In genomic region chr9:109000726-109001125, GRCm38 (mm10) we compare ENCODE assay signal across 9 mouse cellular contexts. TPM values are rescaled to one million over a fixed set of nuclear protein-coding genes. Genes with fewer than 3 reads are reported as not detected.
DNase-seq lines count a peak whose midpoint lies in the region; TF ChIP-seq lines count a peak whose summit lies in the region.
"Had no signal": no experiment of that assay in that cellular context is flagged by ENCODE, and none has a peak within 500 bp of the region (broad histone marks: within the 10 kb centered on the region; RNA-seq: fewer than 3 reads in every experiment).

No protein-coding gene starts in this region.

- peaks cover 32% of the 10 kb centered on the region for H3K4me1 ChIP-seq in small intestine, adult 2 months (ENCODE audit: control insufficient read depth, insufficient read depth, insufficient read length, low read length)

- peaks cover 31% of the 10 kb centered on the region for H3K36me3 ChIP-seq in small intestine, adult 2 months (ENCODE audit: control insufficient read depth, insufficient read depth, low read length)

- no peaks in the 10 kb centered on the region for H3K27me3 ChIP-seq in small intestine, adult 2 months (ENCODE audit: control insufficient read depth, insufficient read depth, low read length)
- H3K27me3 ChIP-seq: megakaryocyte, embryonic 14.5 days had no signal

- DNase-seq in layer of hippocampus, adult 2 months (ENCODE audit: low spot score in 2 of 2), result peak in 1 of 2 experiments; percentile 68
- DNase-seq in layer of hippocampus, adult 9-11 months, result no peak
- DNase-seq in adrenal gland, postnatal 14 days, result peak; percentile 83
- DNase-seq in embryo, embryonic 9.5 days (ENCODE audit: extremely low spot score), result peak; percentile 52
- DNase-seq in heart, postnatal 14 days, result peak; percentile 66 to 76
- DNase-seq in kidney, postnatal 36 days, result peak; percentile 72 to 85
- DNase-seq in lung, postnatal 4 days, result peak; percentile 63 to 73

- WGBS in small intestine, adult 2 months, result 10% methylated on average over 3 of the region's 3 CpGs

- H3K4me3 ChIP-seq in layer of hippocampus, adult 2 months, result no peak overlapping the region
- no peak overlapping the region for H3K4me3 ChIP-seq in small intestine, adult 2 months (ENCODE audit: low read depth, low read length)
- H3K4me3 ChIP-seq: megakaryocyte, embryonic 14.5 days had no signal

- peak; percentile 99 for TF ChIP-seq CTCF in layer of hippocampus, adult 2 months (conservative IDR thresholded peaks at IDR 0.05)
- TF ChIP-seq CTCF in small intestine, adult 2 months (IDR thresholded peaks at IDR 0.05; ENCODE audit: extremely low read depth, insufficient read length, insufficient replicate concordance, low read depth, low read length), result peak; percentile 98; the same call in 1 of the 2 replicates

- TF ChIP-seq POLR2A in small intestine, adult 2 months (IDR thresholded peaks at IDR 0.05; ENCODE audit: low read depth, low read length), result no peak; the same call in 1 of the 2 replicates

- intact Hi-C loops in heart, postnatal 14 days (cut with DNase I), result loop anchor here (1.0 to 10.0 kb wide), 3 partner anchors 59 to 864 kb away; partner anchors contain the start of gene Trex1

- no peak overlapping the region for H3K27ac ChIP-seq in layer of hippocampus, adult 2 months
- no peak overlapping the region for H3K27ac ChIP-seq in small intestine, adult 2 months (ENCODE audit: insufficient read depth, low read depth, low read length)

RNA-seq across cellular contexts. Expression of gene Pfkfb4, which starts 9.1 kb away (rescaled TPM):
- total RNA-seq in layer of hippocampus, adult 2 months (2021), result 10 to 100 TPM; 10.9 to 11.8 TPM
- total RNA-seq in adrenal gland, postnatal 14 days (2021), result 5.0 and 5.7 TPM in 2 replicates
- total RNA-seq in heart, postnatal 14 days (2021), result 1 to 10 TPM; 1.9 to 3.2 TPM
- 53.2 and 121 TPM in 2 replicates for polyA plus RNA-seq in small intestine, adult 2 months (2012; rRNA removed)

RNA-seq across cellular contexts. Expression of gene Ucn2, which starts 14.9 kb away (rescaled TPM):
- total RNA-seq in layer of hippocampus, adult 2 months (2021), result not detected
- 0.53 and 0.89 TPM in 2 replicates for total RNA-seq in adrenal gland, postnatal 14 days (2021)
- under 1 TPM in 1 of 2 experiments, not detected in 1; 0.20 TPM for total RNA-seq in heart, postnatal 14 days (2021)
- 0.23 and 0.56 TPM in 2 replicates for polyA plus RNA-seq in small intestine, adult 2 months (2012; rRNA removed)

RNA-seq across cellular contexts. Expression of gene Shisa5, which starts 37.6 kb away (rescaled TPM):
- 10 to 100 TPM; 56.5 to 58.4 TPM for total RNA-seq in layer of hippocampus, adult 2 months (2021)
- 95.6 and 167 TPM in 2 replicates for total RNA-seq in adrenal gland, postnatal 14 days (2021)
- total RNA-seq in heart, postnatal 14 days (2021), result 10 to 100 TPM; 49.5 to 50.0 TPM
- polyA plus RNA-seq in small intestine, adult 2 months (2012; rRNA removed), result 406 and 675 TPM in 2 replicates

RNA-seq across cellular contexts. Expression of gene Col7a1, which starts 47.3 kb away (rescaled TPM):
- 1 to 10 TPM; 3.8 to 4.6 TPM for total RNA-seq in layer of hippocampus, adult 2 months (2021)
- 6.0 and 8.5 TPM in 2 replicates for total RNA-seq in adrenal gland, postnatal 14 days (2021)
- total RNA-seq in heart, postnatal 14 days (2021), result 1 to 10 TPM in 1 of 2 experiments, under 1 TPM in 1; 0.33 to 1.1 TPM
- 3.4 and 9.7 TPM in 2 replicates for polyA plus RNA-seq in small intestine, adult 2 months (2012; rRNA removed)

RNA-seq across cellular contexts. Expression of gene Trex1, which starts 58.8 kb away (rescaled TPM):
- total RNA-seq in layer of hippocampus, adult 2 months (2021), result 10 to 100 TPM; 12.9 to 15.4 TPM
- 13.7 and 13.8 TPM in 2 replicates for total RNA-seq in adrenal gland, postnatal 14 days (2021)
- total RNA-seq in heart, postnatal 14 days (2021), result 10 to 100 TPM; 10.4 to 10.6 TPM
- polyA plus RNA-seq in small intestine, adult 2 months (2012; rRNA removed), result 51.9 and 174 TPM in 2 replicates
